Mouse (Mus musculus) erythroblast, adult 5-6 weeks (primary cell): Measurements from ENCODE around the gene Bpifa2. TPM values are rescaled to one million over a fixed set of nuclear protein-coding genes. Genes with fewer than 3 reads are reported as not detected.

Source experiments
- total RNA-seq, 2 experiments: library from RNA; stranded (forward) in 1 of 2; stranded (reverse) in 1 of 2; fragments of 150-400 nt in 1 of 2; fragments of 200-764, 138-1000 nt in 1 of 2; gene quantifications; 2 replicates each; pipeline versions ENCODE4 v1.2.3 to v1.2.4; 2015 to 2017; ENCODE audit warnings: low replicate concordance in 2 of 2

Gene Bpifa2
- total RNA-seq, 2 experiments from 2014 or later = not detected

Other genes with a start within 250 kb of the Bpifa2 start
- gene Efcab8, start 228.3 kb upstream of the Bpifa2 start, total RNA-seq (2015; ENCODE audit: low replicate concordance) = not detected in 2 replicates
- gene Efcab8, start 228.3 kb upstream of the Bpifa2 start, total RNA-seq (2017; ENCODE audit: low replicate concordance) = 0.51 TPM in 1 of 2 replicates, not detected in the other
- gene Sun5, start 137.2 kb upstream of the Bpifa2 start, total RNA-seq (2015; ENCODE audit: low replicate concordance) = not detected in 2 replicates
- gene Sun5, start 137.2 kb upstream of the Bpifa2 start, total RNA-seq (2017; ENCODE audit: low replicate concordance) = not detected in 2 replicates
- gene Bpifb2, start 133.2 kb upstream of the Bpifa2 start, total RNA-seq (2015; ENCODE audit: low replicate concordance) = not detected in 2 replicates
- not detected in 2 replicates for gene Bpifb2, start 133.2 kb upstream of the Bpifa2 start, total RNA-seq (2017; ENCODE audit: low replicate concordance)
- gene Bpifb6, start 107.9 kb upstream of the Bpifa2 start, total RNA-seq (2015; ENCODE audit: low replicate concordance) = not detected in 2 replicates
- gene Bpifb6, start 107.9 kb upstream of the Bpifa2 start, total RNA-seq (2017; ENCODE audit: low replicate concordance) = not detected in 2 replicates
- not detected in 2 replicates for gene Bpifb3, start 90.0 kb upstream of the Bpifa2 start, total RNA-seq (2015; ENCODE audit: low replicate concordance)
- not detected in 2 replicates for gene Bpifb3, start 90.0 kb upstream of the Bpifa2 start, total RNA-seq (2017; ENCODE audit: low replicate concordance)
- not detected in 2 replicates for gene Bpifb4, start 70.1 kb upstream of the Bpifa2 start, total RNA-seq (2015; ENCODE audit: low replicate concordance)
- not detected in 2 replicates for gene Bpifb4, start 70.1 kb upstream of the Bpifa2 start, total RNA-seq (2017; ENCODE audit: low replicate concordance)
- gene Bpifa6, start 33.3 kb upstream of the Bpifa2 start, total RNA-seq (2015; ENCODE audit: low replicate concordance) = not detected in 2 replicates
- gene Bpifa6, start 33.3 kb upstream of the Bpifa2 start, total RNA-seq (2017; ENCODE audit: low replicate concordance) = not detected in 2 replicates
- gene Bpifa3, start 122.1 kb downstream of the Bpifa2 start, total RNA-seq (2015; ENCODE audit: low replicate concordance) = not detected in 2 replicates
- not detected in 2 replicates for gene Bpifa3, start 122.1 kb downstream of the Bpifa2 start, total RNA-seq (2017; ENCODE audit: low replicate concordance)
- gene Bpifa1, start 134.6 kb downstream of the Bpifa2 start, total RNA-seq (2015; ENCODE audit: low replicate concordance) = not detected in 2 replicates
- gene Bpifa1, start 134.6 kb downstream of the Bpifa2 start, total RNA-seq (2017; ENCODE audit: low replicate concordance) = not detected in 2 replicates
- not detected in 2 replicates for gene Bpifa5, start 154.3 kb downstream of the Bpifa2 start, total RNA-seq (2015; ENCODE audit: low replicate concordance)
- not detected in 2 replicates for gene Bpifa5, start 154.3 kb downstream of the Bpifa2 start, total RNA-seq (2017; ENCODE audit: low replicate concordance)
- not detected in 2 replicates for gene Bpifb1, start 182.6 kb downstream of the Bpifa2 start, total RNA-seq (2015; ENCODE audit: low replicate concordance)
- gene Bpifb1, start 182.6 kb downstream of the Bpifa2 start, total RNA-seq (2017; ENCODE audit: low replicate concordance) = not detected in 2 replicates
- not detected in 2 replicates for gene Bpifb5, start 215.5 kb downstream of the Bpifa2 start, total RNA-seq (2015; ENCODE audit: low replicate concordance)
- not detected in 2 replicates for gene Bpifb5, start 215.5 kb downstream of the Bpifa2 start, total RNA-seq (2017; ENCODE audit: low replicate concordance)
- not detected in 2 replicates for gene Bpifb9a, start 249.6 kb downstream of the Bpifa2 start, total RNA-seq (2015; ENCODE audit: low replicate concordance)
- not detected in 2 replicates for gene Bpifb9a, start 249.6 kb downstream of the Bpifa2 start, total RNA-seq (2017; ENCODE audit: low replicate concordance)